Mouse (Mus musculus) neural tube, embryonic 14.5 days (tissue): ENCODE data around the gene Ccdc38. TPM values are rescaled to one million over a fixed set of nuclear protein-coding genes. Genes with fewer than 3 reads are reported as not detected.

Experiments used
- ATAC-seq: fragments of 200-750 bp; cut with Nextera tagmentation; 2 replicates; pipeline ENCODE4 v1.8.0; 2017; ENCODE audit warnings: low read depth, mild to moderate bottlenecking, moderate TSS enrichment, moderate library complexity
- H3K27ac ChIP-seq: fragments of 300-500 bp; sonication (generic); 2 replicates; pipeline ENCODE4 v1.5.1; 2014; ENCODE audit warnings: low read depth, mild to moderate bottlenecking, control low read depth, low read length, moderate library complexity, mixed read lengths
- H3K27me3 ChIP-seq: fragments of 300-500 bp; sonication (generic); 2 replicates; pipeline ENCODE4 v1.6.1; 2014; ENCODE audit warnings: low read length; ENCODE audit not compliant: control insufficient read depth, insufficient read depth
- H3K36me3 ChIP-seq: fragments of 300-500 bp; sonication (generic); 2 replicates; pipeline ENCODE4 v1.6.1; 2014; ENCODE audit warnings: low read length, mixed read lengths; ENCODE audit not compliant: control insufficient read depth, insufficient read depth
- H3K4me1 ChIP-seq: fragments of 300-500 bp; sonication (generic); 2 replicates; pipeline ENCODE4 v1.6.1; 2014; ENCODE audit warnings: low read length; ENCODE audit not compliant: control insufficient read depth, insufficient read depth
- H3K4me2 ChIP-seq: fragments of 300-500 bp; sonication (generic); 2 replicates; pipeline ENCODE4 v1.6.1; 2014; ENCODE audit warnings: mild to moderate bottlenecking, low read depth, low read length, control low read depth
- H3K4me3 ChIP-seq: fragments of 300-500 bp; sonication (generic); 2 replicates; pipeline ENCODE4 v1.5.1; 2014; ENCODE audit warnings: low read depth, low read length, control low read depth, mixed read lengths
- H3K9ac ChIP-seq: fragments of 300-500 bp; sonication (generic); replicated peaks from 2 replicates; pipeline ENCODE4 v1.6.1; 2014; ENCODE audit warnings: low read depth, mild to moderate bottlenecking, control low read depth, low read length, mixed read lengths
- H3K9me3 ChIP-seq: fragments of 300-500 bp; sonication (generic); 2 replicates; pipeline ENCODE4 v1.6.1; 2016; ENCODE audit warnings: low read length; ENCODE audit not compliant: control insufficient read depth
- WGBS: fragments of 180-500 bp; shearing (Covaris S2); extraction: QIAGEN DNeasy Blood & Tissue Kit; methylation state at CpG from one replicate; pipeline ENCODE4 v1.1.7; 2014; 5-methylcytosine and 5-hydroxymethylcytosine counted together
- polyA plus RNA-seq: library from polyadenylated mRNA; unstranded; fragments of >200 nt; fragmentation: Nextera tagmentation; extraction: Ambion mirVana; gene quantifications from 2 replicates; pipeline ENCODE4 v1.2.1, GENCODE M21; 2014

The Ccdc38 gene
- polyA plus RNA-seq, 1 experiment from 2014 or later, result 0.29 TPM

- 82% methylated on average over 5 of the region's 5 CpGs for WGBS
- H3K4me3 ChIP-seq, result no peak overlapping the region
These were observed 93.1 kb downstream of the Ccdc38 start for GRCm38 (mm10) chr10:93633563-93633962.

More at GRCm38 (mm10) chr10:93633563-93633962, 93.1 kb downstream of the Ccdc38 start:
- Histone ChIP-seq H3K9me3 (no peaks in the 10 kb centered on the region), H3K27me3 (no peaks in the 10 kb centered on the region), H3K4me1 (no peaks in the 10 kb centered on the region), H3K36me3 (no peaks in the 10 kb centered on the region), H3K9ac (no peak overlapping the region), H3K27ac (no peak overlapping the region), H3K4me2 (no peak overlapping the region)
- ATAC-seq, result no peak

Other genes with a start within 250 kb of the Ccdc38 start
- 5.7 and 10.8 TPM in 2 replicates for gene Elk3, start 229.5 kb upstream of the Ccdc38 start, polyA plus RNA-seq
- 70.6 and 87.2 TPM in 2 replicates for gene Lta4h, start 87.2 kb upstream of the Ccdc38 start, polyA plus RNA-seq
- gene Hal, start 51.9 kb upstream of the Ccdc38 start, polyA plus RNA-seq, result 0.05 TPM in 1 of 2 replicates, not detected in the other
- not detected in 2 replicates for gene Amdhd1, start 599 bp upstream of the Ccdc38 start, polyA plus RNA-seq
- gene Snrpf, start 49.1 kb downstream of the Ccdc38 start, polyA plus RNA-seq, result 60.5 and 69.8 TPM in 2 replicates
- gene Ntn4, start 100.0 kb downstream of the Ccdc38 start, polyA plus RNA-seq, result 0.53 and 1.7 TPM in 2 replicates